Mouse (Mus musculus) ovary, postnatal 10 days (tissue): Measurements from ENCODE around the gene Trim47.
"Not testable (repeated sequence)": the region's sequence is repeated elsewhere in the genome, so short reads cannot be mapped to it uniquely, and the experiment has no call there.

Experiments
- DNase-seq: peaks from one replicate; pipeline ENCODE4 v3.0.0; 2022; ENCODE audit warnings: low spot score

Gene Trim47

DNA sequence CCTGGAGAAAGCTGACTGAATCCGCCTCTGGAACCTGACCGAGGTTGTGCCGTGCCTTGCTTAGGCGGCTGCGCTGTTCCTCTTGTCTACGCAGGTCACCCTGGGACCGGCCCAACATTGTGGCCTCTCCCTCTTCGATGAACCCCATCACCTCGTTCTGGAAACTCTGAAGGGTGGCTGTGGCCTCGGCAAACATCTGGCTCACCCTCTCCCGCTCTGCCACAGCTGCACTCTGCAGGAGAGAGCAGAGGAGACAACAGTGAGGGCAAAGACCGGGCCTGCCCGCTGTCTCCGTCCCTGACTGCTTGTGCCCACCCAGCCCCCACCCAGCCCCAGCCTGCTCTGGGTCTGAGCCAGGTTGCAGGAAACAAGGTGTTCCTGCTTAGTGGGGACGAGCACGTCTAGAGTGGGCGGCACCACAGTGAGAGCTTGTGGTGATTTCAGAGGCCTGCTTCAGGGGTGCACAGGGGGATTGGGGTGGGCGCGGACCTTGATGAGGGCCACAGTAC, 19.2 kb downstream of the Trim47 start:
- no peak for DNase-seq

DNA sequence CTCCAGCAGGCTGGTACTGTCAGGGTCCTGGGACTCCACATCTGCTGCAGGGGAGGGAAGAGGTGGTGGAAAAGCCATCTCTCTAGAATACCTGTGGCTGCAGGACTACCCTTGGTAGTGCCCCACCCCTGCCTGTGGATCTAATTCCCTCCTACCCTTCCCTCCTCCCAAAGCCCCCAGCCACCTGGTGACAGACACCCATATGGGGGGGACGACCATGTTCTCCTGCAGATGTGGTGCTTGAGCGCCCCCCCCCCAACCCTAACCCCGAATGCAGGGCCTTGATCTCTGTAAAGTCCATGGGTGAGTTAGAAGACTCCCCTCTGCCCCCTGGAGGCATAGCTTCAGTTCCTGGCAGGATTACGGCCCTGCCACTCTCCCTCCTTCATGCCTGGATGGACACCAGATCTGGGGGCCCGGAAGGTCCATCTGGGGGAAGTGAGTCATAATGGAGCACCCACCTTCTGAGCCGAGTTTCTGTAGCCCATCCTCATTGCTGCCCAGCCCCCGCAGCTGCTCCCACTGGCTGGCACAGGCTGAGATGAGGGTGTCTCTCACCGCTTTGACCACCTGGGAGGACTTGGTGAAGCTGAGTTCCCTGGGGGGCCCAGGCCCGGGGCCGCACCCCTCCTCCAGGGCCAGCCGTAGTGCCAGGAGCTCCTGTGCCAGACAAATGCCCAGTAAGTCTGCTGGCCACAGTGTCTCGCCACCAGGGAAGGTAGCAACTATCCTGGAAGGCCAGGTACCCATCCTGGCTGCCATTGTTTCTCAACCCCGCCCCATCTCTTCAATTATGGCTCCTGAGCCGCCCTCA, 19.8 kb downstream of the Trim47 start:
- DNase-seq, result no peak

DNA sequence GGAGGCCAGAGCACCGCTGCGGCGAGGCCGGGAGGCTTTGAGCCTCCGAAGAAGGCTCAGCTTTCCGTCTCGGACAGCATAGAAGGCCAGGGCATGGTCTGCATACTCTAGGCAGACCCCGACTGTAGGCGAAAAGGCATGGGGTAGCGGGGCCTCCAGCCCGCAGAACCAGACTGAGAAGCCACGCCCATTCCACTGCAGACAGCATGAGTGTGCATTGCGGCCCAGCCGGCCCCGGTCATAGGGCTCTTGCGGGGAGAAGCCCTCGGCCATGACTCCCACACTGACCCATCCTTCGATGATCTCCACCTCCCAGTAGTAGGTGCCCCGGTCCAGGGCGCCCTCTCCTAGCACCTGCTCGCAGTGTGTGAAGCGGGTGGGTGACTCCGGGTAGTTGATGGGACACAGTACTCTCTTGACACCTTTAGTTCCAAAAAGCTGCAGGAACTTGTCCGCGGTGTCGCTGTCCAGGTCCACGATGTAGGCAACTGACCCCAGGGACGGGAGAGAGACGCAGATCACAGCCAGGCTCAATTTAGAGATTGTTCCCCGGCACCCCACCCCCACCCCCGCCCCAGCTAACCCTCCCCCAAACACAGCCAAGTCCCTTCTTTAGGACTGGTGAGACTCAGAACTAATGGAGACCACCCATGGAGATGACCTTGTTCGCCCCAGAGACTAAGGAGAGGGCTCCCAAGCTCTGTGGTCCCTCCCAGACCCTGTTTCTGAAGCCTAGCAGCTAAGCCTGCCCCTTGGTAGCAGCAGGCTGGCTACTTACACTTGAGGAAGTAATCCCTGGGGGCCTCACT, 20.7 kb downstream of the Trim47 start:
- DNase-seq, result no peak

DNA sequence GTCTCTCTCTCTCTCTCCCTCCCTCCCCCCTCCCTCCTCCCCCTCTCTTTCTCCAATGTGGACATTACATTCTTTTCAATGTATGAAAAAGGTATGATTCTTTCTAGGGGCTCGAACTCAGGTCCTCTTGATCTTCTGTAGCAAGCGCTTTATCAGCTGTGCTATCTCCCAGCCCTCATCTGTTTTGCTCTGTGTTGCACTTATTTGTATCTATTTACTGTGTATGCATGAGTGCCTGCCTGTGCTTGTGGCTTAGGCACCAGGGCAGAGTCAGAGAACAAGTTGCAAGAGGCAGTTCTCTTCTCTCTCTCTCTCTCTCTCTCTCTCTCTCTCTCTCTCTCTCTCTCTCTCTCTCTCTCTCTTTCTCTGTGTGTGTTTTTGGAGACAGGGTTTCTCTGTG, 21.9 kb downstream of the Trim47 start:
- no peak for DNase-seq

DNA sequence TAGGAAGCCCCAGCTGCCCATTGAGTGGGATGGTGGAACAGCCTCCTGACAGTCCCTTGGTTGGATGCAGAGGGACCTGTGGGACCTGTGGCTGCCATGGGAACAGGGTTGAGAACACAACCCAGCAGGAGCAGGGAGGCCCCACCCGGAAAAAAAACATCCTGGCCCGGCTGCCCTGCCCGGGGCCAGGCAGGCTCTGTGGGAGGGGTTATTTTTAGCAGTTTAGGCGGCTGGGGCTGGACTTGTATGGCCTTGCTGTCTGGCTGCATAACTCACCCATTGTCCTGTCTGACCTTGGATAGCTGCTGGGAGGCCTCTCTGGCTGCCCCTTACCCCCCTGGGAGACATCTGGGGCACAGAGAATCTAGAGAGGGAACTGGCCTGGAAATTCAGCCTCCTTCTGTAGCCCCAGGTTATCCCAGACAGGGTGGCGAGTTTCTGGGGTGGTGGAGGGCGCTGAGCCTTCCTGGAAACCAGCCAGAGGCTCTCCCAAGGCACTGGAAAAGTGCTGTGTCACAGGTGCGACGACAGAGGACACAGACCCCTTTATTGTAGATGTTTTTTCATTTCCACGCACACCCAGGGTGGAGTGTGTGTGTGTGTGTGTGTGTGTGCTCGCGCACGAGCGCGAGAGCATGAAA, 22.9 kb downstream of the Trim47 start:
- no peak for DNase-seq

DNA sequence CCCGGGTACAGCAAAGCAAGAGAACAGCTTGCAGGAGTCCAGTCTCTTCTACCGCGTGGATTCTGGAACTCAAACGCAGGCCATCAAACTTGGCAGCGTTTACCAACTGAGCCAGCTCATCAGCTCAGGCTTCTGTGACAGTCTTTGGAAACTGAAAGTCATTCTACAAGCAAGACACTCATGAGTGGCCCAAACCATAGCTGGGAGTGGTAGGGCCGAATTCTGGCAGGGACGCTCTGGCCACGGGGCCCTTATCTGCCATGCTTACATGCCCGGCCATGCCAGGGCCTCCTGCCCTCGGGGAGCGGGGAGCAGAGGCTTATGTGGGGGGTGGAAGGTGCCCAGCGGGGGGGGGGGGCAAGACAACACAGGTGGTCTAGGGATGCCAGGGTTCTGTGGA, 23.4 kb downstream of the Trim47 start:
- no peak for DNase-seq

DNA sequence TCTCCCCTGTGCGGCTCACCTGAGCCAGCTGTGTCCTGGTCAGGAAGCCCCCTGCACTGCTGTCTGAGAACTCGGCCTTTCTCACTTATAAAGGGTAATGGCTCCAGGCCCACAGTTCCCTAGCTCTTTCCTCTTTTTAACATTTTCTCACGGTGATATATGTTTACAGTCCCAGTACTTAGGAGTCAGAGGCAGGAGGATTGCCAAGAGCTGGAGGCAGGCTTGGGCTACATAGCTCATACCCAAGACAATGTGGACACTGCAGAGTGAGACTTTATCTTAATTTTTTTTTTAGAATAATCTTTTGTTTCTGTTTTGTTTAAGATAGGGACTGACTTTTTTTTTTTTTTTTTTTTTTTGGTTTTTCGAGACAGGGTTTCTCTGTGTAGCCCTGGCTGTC, 24.5 kb downstream of the Trim47 start:
- DNase-seq, result no peak

DNA sequence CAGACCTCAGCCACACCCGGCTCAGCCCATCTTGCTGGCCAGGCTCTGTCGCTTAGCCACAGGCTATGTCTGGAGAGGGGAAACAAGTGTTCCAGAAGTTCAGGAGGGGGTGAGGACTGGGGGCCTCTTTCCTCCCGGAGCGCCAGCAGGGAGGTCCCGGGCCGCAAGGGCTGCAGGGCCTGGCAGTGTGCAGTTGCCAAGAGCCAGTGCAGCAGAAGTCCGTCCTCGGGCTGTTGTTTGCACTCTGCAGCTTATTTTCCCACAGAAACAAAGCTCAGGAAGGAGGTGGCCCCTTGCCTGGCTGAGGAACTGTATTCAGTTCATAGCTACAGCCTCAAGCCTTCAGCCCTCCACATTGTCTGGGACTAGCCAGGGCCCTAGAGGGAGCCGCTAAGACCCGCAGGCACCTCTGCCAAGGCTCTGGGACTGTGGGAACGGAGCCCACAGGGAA, 25.1 kb downstream of the Trim47 start:
- no peak for DNase-seq

DNA sequence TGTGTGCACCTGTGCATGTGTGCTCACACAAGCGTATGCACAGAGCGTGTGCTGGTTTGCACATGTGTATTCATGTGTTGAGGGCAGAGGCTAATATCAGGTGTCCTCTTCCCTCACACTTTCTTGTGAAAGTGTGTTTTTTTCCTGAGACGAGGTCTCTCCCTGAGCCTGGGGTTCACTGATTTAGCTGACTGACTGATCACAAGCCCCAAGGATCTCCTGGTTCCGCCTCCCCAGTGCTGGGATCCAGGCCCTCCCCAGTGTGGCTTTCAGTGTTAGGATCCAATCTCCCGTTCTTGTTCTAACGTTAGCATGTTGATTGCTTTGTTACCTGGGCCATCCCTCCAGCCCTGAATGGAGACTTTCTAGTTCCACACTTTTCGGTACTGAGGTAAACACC, 26.2 kb downstream of the Trim47 start:
- DNase-seq, result no peak

DNA sequence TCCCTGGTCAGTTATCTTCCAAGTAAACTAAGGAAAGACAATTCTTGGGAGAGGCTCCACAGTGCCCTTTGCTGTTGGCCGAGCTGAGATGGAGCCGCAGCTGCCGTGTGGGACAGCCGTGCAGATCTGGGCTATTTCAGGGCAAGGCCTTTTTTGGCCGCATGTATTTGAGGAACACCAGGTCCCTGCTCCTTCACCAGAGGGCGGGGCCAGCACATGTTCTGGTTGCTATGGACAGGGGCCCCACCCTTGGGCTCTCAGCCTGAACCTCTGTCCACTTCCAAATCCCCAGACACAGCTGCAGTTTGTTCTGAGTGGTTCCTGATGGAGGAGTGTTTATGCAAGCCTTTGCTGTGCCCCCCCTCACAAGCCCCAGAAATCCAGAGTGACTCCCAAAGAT, 26.6 kb downstream of the Trim47 start:
- no peak for DNase-seq

DNA sequence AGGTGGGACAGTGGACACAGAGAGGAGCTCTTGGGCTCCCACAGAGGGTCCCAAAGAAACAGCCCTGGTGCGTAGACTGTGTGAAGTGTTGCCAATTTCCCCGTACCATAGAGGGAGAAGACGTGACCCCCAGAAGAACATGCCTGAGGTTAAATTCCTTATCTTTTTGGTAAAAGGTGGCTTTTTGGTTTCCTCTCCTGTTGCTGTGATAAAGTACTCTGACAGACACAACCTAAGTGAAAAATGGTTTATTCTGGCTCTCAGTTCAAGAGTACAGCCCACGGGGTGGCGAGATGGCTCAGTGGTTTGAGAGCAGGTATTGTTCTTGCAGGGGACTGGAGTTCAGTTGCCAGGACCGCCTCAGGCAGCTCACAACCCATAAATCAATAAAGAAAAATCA, 27.5 kb downstream of the Trim47 start:
- DNase-seq, result no peak

DNA sequence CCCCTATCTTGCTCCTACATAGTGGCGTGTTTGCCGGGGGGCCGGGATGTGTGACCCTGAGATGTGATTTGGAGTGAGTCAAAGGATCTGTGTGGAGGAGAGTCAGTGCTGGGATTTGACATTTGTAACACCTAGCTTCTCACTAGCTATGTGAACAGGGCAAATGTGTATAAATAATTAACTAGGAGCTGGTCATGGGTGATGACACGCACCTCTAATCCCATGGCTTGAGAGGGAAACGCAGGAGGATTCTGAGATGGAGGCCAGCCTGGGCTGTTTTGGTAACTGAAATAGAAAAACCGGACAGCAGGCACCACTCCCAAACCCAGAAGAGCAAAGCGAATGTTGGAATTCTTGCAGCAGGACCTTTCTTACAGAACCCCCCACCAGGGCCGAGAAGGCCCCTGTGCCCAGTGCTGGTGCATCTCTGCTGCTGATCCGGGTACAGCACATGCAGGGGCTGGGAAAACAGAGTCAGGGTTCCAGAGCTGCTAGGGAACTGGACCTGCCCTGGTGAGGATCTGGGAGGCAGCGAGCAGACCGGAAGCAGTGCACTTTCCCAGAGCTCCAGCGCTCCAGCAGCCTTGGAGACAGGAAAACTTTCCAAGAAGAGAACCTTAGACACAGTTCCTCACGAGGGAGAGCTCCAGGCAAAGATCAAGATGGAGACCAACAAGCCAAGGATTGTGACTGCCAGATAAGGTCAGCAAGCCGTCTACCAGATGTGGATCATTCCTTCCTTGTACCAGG, 28.1 kb downstream of the Trim47 start:
- DNase-seq, result no peak

DNA sequence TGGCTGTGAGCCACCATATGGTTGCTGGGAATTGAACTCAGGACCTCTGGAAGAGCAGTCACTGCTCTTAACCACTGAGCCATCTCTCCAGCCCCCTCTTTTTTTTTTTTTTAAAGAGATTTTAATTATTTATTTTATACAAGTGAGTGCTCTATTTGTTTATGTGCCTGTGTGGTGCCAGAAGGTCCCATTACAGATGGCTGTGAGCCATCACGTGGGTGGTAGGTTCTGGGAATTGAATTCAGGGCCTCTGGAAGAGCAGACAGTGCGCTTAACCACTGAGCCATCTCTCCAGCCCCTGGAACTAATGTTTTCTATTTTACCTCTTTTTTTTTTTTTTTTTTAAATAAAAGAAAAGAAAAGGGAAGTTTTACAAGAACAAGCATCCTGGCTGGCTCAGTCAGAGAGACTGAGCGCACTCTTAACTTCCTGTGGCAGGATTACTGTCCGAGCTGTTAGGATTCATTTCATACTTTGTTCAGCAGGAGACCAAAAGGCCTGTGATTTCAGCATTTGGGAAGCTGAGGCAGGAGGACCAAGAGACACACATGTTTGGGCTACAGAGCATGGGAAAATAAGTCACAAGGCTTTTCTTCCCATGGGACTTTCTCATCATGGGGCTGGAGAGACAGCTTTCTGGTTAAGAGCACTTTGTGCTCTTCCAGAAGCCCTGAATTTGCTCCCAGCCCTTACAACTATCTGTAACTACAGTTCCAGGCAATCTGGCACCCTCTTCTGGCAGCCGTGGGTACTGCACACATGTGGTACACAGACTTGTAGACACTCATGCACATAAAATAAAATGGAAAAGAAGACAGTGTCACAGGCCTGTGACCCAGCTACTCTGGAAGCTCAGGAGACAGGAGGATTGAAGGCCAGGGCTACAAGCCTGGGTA, 30.5 kb downstream of the Trim47 start:
- DNase-seq, result no peak

DNA sequence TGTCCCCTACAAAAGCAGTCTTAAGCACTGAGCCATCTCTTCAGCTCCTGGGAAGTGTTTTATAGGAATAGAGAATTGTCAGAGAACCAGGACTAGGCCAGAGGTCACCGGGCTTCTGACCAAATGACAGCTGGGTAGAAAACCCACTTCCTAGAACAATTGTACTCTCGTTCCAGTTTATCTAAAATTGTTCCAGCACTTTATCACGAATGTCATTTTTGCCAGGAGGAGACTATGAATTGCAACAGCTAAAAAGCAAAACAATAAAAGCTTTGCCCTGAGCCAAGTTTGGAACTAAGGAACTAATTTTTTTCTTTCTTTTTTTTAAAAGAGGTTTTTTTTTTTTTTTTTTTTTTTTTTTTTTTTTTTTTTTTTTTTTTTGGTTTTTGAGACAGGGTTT, 31.4 kb downstream of the Trim47 start:
- DNase-seq, result no peak

DNA sequence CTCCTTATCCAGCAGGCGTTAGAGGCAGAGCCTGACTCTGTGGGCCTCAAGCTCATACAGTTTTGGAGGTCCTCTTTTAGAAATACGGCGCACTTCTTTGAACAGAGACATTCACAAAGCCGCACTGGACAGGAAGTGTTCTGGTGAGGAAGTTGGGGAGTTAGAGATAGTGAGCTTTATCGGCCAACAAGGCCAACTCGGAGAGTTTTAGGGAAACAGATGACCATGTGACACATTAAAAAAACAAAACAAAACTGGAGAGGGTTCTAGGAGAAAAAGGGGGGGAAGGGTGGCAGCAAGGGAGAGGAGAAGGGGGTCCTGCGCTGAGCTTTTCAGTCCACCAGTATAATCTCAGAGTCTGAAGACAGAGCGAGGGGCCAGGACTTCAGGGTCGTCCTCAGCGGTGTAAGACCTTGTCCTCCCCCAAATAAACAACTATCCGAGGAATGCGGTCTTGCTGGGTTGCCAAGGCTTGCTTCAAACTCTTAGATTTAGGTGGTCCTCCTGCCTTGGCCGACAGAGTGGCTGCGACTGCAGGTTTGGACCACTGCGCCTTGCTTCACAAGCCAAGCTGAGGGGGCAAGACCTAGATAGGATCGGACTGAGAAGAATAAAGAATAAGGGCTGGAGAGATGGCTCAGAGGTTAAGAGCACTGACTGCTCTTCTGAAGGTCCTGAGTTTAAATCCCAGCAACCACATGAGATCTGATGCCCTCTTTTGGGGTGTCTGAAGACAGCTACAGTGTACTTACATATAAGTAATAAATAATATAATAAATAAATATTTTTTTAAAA, 33.0 kb downstream of the Trim47 start:
- DNase-seq, result no peak

DNA sequence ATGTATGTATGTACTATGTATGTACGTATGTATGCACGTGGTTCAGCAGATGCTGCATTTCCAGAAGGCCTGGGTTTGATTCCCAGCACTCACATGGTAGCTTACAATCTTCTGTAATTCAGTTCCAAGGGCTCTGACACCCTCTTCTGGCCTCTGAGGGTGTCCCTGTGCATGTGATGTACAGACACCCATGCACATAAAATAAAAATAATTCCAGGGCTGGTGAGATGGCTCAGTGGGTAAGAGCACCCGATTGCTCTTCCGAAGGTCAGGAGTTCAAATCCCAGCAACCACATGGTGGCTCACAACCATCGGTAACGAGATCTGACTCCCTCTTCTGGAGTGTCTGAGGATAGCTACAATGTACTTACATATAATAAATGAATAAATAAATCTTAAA, 34.1 kb downstream of the Trim47 start:
- DNase-seq, result not testable (repeated sequence)

DNA sequence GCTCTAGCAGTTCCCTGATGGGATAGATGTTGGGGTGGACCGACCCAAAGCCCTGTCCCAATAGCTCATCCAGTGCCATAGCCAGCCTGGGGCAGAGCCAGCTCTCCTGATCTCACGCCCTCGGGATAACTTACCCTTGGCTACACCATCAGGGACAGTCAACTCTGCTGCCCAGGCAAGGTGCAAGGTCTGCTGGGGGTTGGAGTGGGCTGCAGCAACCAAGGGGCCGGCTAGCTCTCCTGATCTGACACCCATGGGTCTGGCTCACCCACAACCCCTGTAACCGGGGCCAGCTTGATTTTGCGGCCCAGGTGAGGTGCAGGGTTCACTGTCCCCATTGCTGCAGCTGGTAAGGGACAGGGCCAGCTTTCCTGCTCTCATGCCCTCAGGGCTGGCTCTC, 35.4 kb downstream of the Trim47 start:
- no peak for DNase-seq

DNA sequence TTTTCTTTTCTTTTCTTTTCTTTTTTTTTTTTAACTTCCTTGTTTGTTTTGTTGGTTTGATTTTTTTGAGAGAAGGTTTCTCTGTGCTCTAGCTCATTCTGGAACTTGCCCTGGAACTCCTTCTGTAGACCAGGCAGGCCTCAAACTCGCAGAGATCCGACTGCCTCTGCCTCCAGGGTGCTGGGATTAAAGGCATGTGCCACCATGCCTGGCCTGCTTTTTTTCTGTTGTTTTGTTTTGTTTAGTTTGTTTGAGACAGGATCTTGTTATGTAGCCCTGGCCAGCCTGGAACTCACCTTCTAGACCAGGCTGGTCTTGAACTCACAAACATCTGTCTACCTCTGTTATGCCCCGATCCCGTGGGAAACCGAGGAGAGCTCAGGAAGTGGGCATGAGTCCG, 37.5 kb downstream of the Trim47 start:
- DNase-seq, result no peak

DNA sequence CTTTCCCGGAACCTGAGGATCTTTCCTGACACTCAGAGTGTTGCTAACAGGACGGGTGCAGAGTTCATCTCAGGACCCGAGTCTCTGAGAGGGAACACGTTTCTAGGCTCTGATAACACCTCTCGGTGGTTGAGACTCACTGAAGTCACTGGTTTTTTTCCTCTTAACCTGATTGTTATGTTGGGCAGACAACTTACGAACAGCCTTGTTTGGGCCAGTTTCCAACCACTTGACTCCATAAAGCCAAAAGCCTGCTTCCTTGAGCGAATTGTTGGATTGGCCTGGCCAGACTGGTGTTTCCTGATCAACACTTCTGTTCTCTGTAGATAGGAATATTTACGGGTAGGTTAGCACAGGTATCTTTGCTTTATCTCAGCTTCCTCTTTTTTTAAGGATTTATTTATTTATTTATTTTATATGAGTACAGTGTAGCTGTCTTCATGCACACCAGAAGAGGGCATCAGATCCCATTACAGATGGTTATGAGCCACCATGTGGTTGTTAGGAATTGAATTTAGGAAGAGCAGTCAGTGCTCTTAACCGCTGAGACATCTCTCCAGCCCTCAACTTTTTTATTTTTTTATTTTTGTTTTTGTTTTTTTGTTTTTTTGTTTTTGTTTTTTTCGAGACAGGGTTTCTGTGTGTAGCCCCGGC, 38.1 kb downstream of the Trim47 start:
- DNase-seq, result no peak

DNA sequence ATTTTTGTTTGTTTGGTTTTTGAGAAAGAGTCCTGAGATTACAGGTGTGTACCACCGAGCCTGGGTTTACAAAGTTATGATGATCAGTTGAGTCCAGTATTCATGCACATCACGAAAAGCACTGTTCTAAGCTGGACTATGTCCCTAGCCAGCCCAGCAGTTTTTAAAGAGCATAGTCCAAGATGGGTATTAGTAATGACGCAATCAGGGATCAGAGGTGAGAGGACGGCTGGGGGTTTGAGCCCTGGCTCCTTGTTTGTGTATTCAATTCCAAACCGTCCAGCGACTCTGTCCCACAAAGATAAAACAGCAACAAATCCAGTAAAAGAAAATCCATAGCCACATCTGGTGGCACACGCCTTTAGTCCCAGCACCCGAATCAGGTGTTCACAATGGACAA, 38.8 kb downstream of the Trim47 start:
- DNase-seq, result no peak
